Mouse (Mus musculus) MEL (cell line): Measurements from ENCODE around the gene Tigd4. TPM values are rescaled to one million over a fixed set of nuclear protein-coding genes. Genes with fewer than 3 reads are reported as not detected.

ENCODE experiments used
- DNase-seq: peaks from one replicate; pipeline ENCODE4 v3.0.0; 2011; ENCODE audit warnings: low read depth, low spot score
- H3K27ac ChIP-seq: 2 replicates; pipeline ENCODE4 v1.5.1; 2012; ENCODE audit warnings: low read depth, mild to moderate bottlenecking, control low read depth, low read length, moderate library complexity; ENCODE audit not compliant: control insufficient read depth
- H3K27me3 ChIP-seq, 2 experiments: fragments of 150-350 bp in 1 of 2; sonication (generic) in 1 of 2; 2 replicates each; pipeline ENCODE4 v1.6.1; 2012; ENCODE audit warnings: low read length in 2 of 2, mild to moderate bottlenecking in 2 of 2, improper control_type of control experiment in 1 of 2, moderate library complexity in 1 of 2; ENCODE audit not compliant: insufficient read depth in 2 of 2, control insufficient read depth in 1 of 2
- H3K36me3 ChIP-seq, 2 experiments: 2 replicates each; pipeline ENCODE4 v1.6.1; 2012 to 2014; ENCODE audit warnings: low read length in 2 of 2, improper control_type of control experiment in 1 of 2, inconsistent platforms in 1 of 2, mild to moderate bottlenecking in 1 of 2; ENCODE audit not compliant: insufficient read depth in 2 of 2, control insufficient read depth in 1 of 2
- H3K4me1 ChIP-seq, 2 experiments: fragments of 150-350 bp in 1 of 2; sonication (generic) in 1 of 2; 2 replicates each; pipeline ENCODE4 v1.6.1; 2012; ENCODE audit warnings: low read length in 2 of 2, improper control_type of control experiment in 1 of 2, mild to moderate bottlenecking in 1 of 2; ENCODE audit not compliant: insufficient read depth in 2 of 2, control insufficient read depth in 1 of 2
- H3K4me3 ChIP-seq, 2 experiments: fragments of 150-350 bp in 1 of 2; sonication (generic) in 1 of 2; 2 replicates each; pipeline ENCODE4 v1.5.1; 2012; ENCODE audit warnings: low read depth in 2 of 2, low read length in 2 of 2, mild to moderate bottlenecking in 2 of 2, moderate library complexity in 2 of 2, control low read depth in 1 of 2, improper control_type of control experiment in 1 of 2; ENCODE audit not compliant: control insufficient read depth in 1 of 2, insufficient read depth in 1 of 2
- H3K79me2 ChIP-seq: 2 replicates; pipeline ENCODE4 v1.6.1; 2012; ENCODE audit warnings: mild to moderate bottlenecking, low read length, moderate library complexity; ENCODE audit not compliant: control insufficient read depth, poor library complexity, insufficient read depth
- H3K9ac ChIP-seq: 2 replicates; pipeline ENCODE4 v1.6.1; 2012; ENCODE audit warnings: low read depth, mild to moderate bottlenecking, control low read depth, low read length, moderate library complexity; ENCODE audit not compliant: control insufficient read depth, poor library complexity, severe bottlenecking
- H3K9me3 ChIP-seq: fragments of 150-350 bp; sonication (generic); replicated peaks from 2 replicates; pipeline ENCODE4 v1.6.1; 2012; ENCODE audit warnings: mild to moderate bottlenecking, low read length, improper control_type of control experiment, moderate library complexity; ENCODE audit not compliant: insufficient read depth
- BHLHE40 ChIP-seq: IDR thresholded peaks from 2 replicates; pipeline ENCODE4 v1.6.1; 2012; ENCODE audit warnings: low read depth, mild to moderate bottlenecking, inconsistent platforms, low read length, improper control_type of control experiment, borderline replicate concordance
- CTCF ChIP-seq, 3 experiments: IDR thresholded peaks in 2 of 3; conservative IDR thresholded peaks in 1 of 3; 2 replicates each; pipeline ENCODE4 v1.5.1; 2011 to 2012; ENCODE audit warnings: low read length in 3 of 3, low read depth in 2 of 3, mild to moderate bottlenecking in 2 of 3, improper control_type of control experiment in 1 of 3, inconsistent platforms in 1 of 3, mixed read lengths in 1 of 3, moderate library complexity in 1 of 3; ENCODE audit not compliant: control insufficient read depth in 1 of 3, insufficient read depth in 1 of 3, poor library complexity in 1 of 3, severe bottlenecking in 1 of 3
- EP300 ChIP-seq, 2 experiments: IDR thresholded peaks; 2 replicates each; pipeline ENCODE4 v1.6.1; 2011; ENCODE audit warnings: improper control_type of control experiment in 2 of 2, low read length in 2 of 2, low read depth in 1 of 2, mild to moderate bottlenecking in 1 of 2
- MAX ChIP-seq: IDR thresholded peaks from 2 replicates; pipeline ENCODE4 v1.6.1; 2011; ENCODE audit warnings: low read length, improper control_type of control experiment
- MAZ ChIP-seq: IDR thresholded peaks from 2 replicates; pipeline ENCODE4 v1.6.1; 2012; ENCODE audit warnings: low read depth, mild to moderate bottlenecking, inconsistent platforms, low read length, improper control_type of control experiment
- MYC ChIP-seq: IDR thresholded peaks from 2 replicates; pipeline ENCODE4 v1.6.1; 2011; ENCODE audit warnings: low read depth, mild to moderate bottlenecking, low read length, improper control_type of control experiment, moderate library complexity
- NELFE ChIP-seq: IDR thresholded peaks from 2 replicates; pipeline ENCODE4 v1.6.1; 2011; ENCODE audit warnings: low read depth, low read length, improper control_type of control experiment
- NRF1 ChIP-seq: IDR thresholded peaks from 2 replicates; pipeline ENCODE4 v1.6.1; 2014; ENCODE audit warnings: low read depth, mild to moderate bottlenecking, inconsistent platforms, low read length, improper control_type of control experiment, moderate library complexity; ENCODE audit not compliant: poor library complexity, insufficient read depth, severe bottlenecking
- POLR2A ChIP-seq, 2 experiments: IDR thresholded peaks; 2 replicates each; pipeline ENCODE4 v1.6.1; 2011 to 2012; ENCODE audit warnings: low read length in 2 of 2, mild to moderate bottlenecking in 2 of 2, control low read depth in 1 of 2, improper control_type of control experiment in 1 of 2, low read depth in 1 of 2, moderate library complexity in 1 of 2; ENCODE audit not compliant: control insufficient read depth in 1 of 2, insufficient read depth in 1 of 2, poor library complexity in 1 of 2
- POLR2AphosphoS2 ChIP-seq: IDR thresholded peaks from 2 replicates; pipeline ENCODE4 v1.6.1; 2011; ENCODE audit warnings: low read length, improper control_type of control experiment
- SIN3A ChIP-seq: IDR thresholded peaks from 2 replicates; pipeline ENCODE4 v1.6.1; 2012; ENCODE audit warnings: low read length, improper control_type of control experiment, inconsistent platforms
- TBP ChIP-seq: IDR thresholded peaks from 2 replicates; pipeline ENCODE4 v1.8.0; 2011; ENCODE audit warnings: low read depth, low read length, improper control_type of control experiment
- TCF12 ChIP-seq: IDR thresholded peaks from 2 replicates; pipeline ENCODE4 v1.6.1; 2014; ENCODE audit warnings: low read depth, mild to moderate bottlenecking, inconsistent platforms, low read length, improper control_type of control experiment, moderate library complexity
- USF1 ChIP-seq: IDR thresholded peaks from 2 replicates; pipeline ENCODE4 v1.6.1; 2014; ENCODE audit warnings: low read depth, mild to moderate bottlenecking, inconsistent platforms, low read length, improper control_type of control experiment, moderate library complexity
- USF2 ChIP-seq, 2 experiments: IDR thresholded peaks; 2 replicates each; pipeline ENCODE4 v1.6.1; 2011 to 2012; ENCODE audit warnings: improper control_type of control experiment in 2 of 2, low read length in 2 of 2, borderline replicate concordance in 1 of 2, inconsistent platforms in 1 of 2, low read depth in 1 of 2, mild to moderate bottlenecking in 1 of 2; ENCODE audit not compliant: insufficient read depth in 1 of 2
- ZC3H11A ChIP-seq: IDR thresholded peaks from 2 replicates; pipeline ENCODE4 v1.6.1; 2012; ENCODE audit warnings: low read depth, mild to moderate bottlenecking, inconsistent platforms, low read length, improper control_type of control experiment
- ZKSCAN1 ChIP-seq: IDR thresholded peaks from 2 replicates; pipeline ENCODE4 v1.6.1; 2012; ENCODE audit warnings: low read depth, mild to moderate bottlenecking, inconsistent platforms, low read length, improper control_type of control experiment, moderate library complexity
- ZMIZ1 ChIP-seq: IDR thresholded peaks from 2 replicates; pipeline ENCODE4 v1.6.1; 2012; ENCODE audit warnings: low read depth, mild to moderate bottlenecking, inconsistent platforms, low read length, improper control_type of control experiment, moderate library complexity
- ZNF384 ChIP-seq: IDR thresholded peaks from 2 replicates; pipeline ENCODE4 v1.6.1; 2012; ENCODE audit warnings: low read depth, mild to moderate bottlenecking, inconsistent platforms, low read length, improper control_type of control experiment
- polyA plus RNA-seq, 2 experiments: library from polyadenylated mRNA; stranded (reverse) in 1 of 2; unstranded in 1 of 2; fragments of >175 nt in 1 of 2; fragments of >200 nt in 1 of 2; gene quantifications; 2 replicates each; pipeline versions ENCODE4 v1.2.1 to v1.2.4; 2012; ENCODE audit warnings: low replicate concordance in 2 of 2, low read depth in 1 of 2; ENCODE audit not compliant: insufficient read length in 2 of 2, insufficient read depth in 1 of 2, missing spikeins in 1 of 2
- total RNA-seq: library from RNA; depleted of rRNA; stranded (reverse); fragments of 300-350 nt; gene quantifications from 2 replicates; pipeline ENCODE4 v1.2.3, GENCODE M21; 2012; rRNA removed

Gene Tigd4
- total and polyA plus RNA-seq, 3 experiments: not detected

GRCm38 (mm10) chr3:84646007-84646290, 52.6 kb downstream of the Tigd4 start:
- Histone ChIP-seq H3K9me3 (no peaks in the 10 kb centered on the region), H3K9ac (no peak overlapping the region), H3K4me1 (peaks cover 0 to 10% of the 10 kb centered on the region in 2 experiments; a peak in 2 of 4 replicates), H3K4me3 (no peak overlapping the region), H3K36me3 (no peaks in the 10 kb centered on the region; a peak in 2 of 4 replicates), H3K27ac (no peak overlapping the region), H3K79me2 (no peaks in the 10 kb centered on the region), H3K27me3 (no peaks in the 10 kb centered on the region)
- TF ChIP-seq ZKSCAN1: no peak
- TF ChIP-seq NRF1: no peak
- no peak for TF ChIP-seq ZC3H11A
- no peak for TF ChIP-seq USF2 (IDR thresholded peaks at IDR 0.05; ENCODE audit: borderline replicate concordance in 1 of 2, insufficient read depth in 1 of 2, low read depth in 1 of 2, low read length in 2 of 2)
- TF ChIP-seq NELFE: no peak
- no peak for TF ChIP-seq EP300 (IDR thresholded peaks at IDR 0.05; ENCODE audit: low read depth in 1 of 2, low read length in 2 of 2)
- TF ChIP-seq MYC: no peak
- no peak for TF ChIP-seq BHLHE40
- TF ChIP-seq CTCF (IDR thresholded peaks at IDR 0.05 in 2 of 3, conservative IDR thresholded peaks at IDR 0.05 in 1 of 3; ENCODE audit: control insufficient read depth in 1 of 3, insufficient read depth in 1 of 3, low read depth in 2 of 3, low read length in 3 of 3, poor library complexity in 1 of 3, severe bottlenecking in 1 of 3): no peak
- no peak for TF ChIP-seq MAX
- no peak for TF ChIP-seq USF1
- TF ChIP-seq POLR2AphosphoS2: no peak
- TF ChIP-seq SIN3A: no peak
- no peak for TF ChIP-seq ZMIZ1
- no peak for DNase-seq

DNA sequence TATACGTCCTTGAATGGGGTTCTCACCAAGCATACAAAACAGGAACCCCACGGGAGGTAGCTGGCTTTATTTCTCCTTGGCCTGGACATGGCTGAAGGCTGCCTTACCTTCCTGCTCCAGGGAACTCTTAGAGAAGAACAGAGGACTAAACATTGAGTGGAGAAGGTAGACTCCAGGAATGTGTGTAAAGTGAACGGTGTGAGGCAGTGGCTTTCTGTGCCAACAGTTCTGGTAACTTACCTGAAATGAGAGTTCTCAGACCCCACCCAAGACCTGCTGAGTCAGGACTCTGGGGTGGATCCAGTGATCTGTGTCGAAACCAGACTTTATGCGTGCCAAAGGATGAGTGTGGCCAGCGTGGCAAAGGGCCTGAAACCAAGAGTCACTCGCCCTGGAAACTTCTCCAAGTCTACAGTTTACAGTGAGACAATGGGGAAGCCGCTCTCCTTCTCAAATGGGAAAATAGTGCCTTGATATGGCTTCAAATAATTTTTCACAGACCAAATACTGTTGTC, 53.0 kb downstream of the Tigd4 start:
- no peak overlapping the region for H3K27ac ChIP-seq
- H3K4me1 ChIP-seq: peaks cover 0 to 10% of the 10 kb centered on the region in 2 experiments; a peak in 2 of 4 replicates
- no peaks in the 10 kb centered on the region for H3K27me3 ChIP-seq
- no peak for DNase-seq
- H3K79me2 ChIP-seq: no peaks in the 10 kb centered on the region
- H3K4me3 ChIP-seq: no peak overlapping the region
- TF ChIP-seq TCF12 (no peak), POLR2A (IDR thresholded peaks at IDR 0.05; ENCODE audit: control insufficient read depth in 1 of 2, insufficient read depth in 1 of 2, low read depth in 1 of 2, low read length in 2 of 2, poor library complexity in 1 of 2) (no peak), MAZ (no peak), TBP (no peak), EP300 (IDR thresholded peaks at IDR 0.05; ENCODE audit: low read depth in 1 of 2, low read length in 2 of 2) (no peak), ZNF384 (no peak), BHLHE40 (no peak)
- no peak overlapping the region for H3K9ac ChIP-seq
- no peaks in the 10 kb centered on the region; a peak in 2 of 4 replicates for H3K36me3 ChIP-seq
- no peaks in the 10 kb centered on the region for H3K9me3 ChIP-seq

Other genes starting within 250 kb of the Tigd4 start
- 0.42 and 0.54 TPM in 2 replicates for gene Fhdc1, start 113.1 kb upstream of the Tigd4 start, total RNA-seq
- gene Fhdc1, start 113.1 kb upstream of the Tigd4 start, polyA plus RNA-seq: 1 to 10 TPM in 1 of 2 experiments, not detected in 1; 2.0 TPM
- gene Arfip1, start 10.9 kb upstream of the Tigd4 start, total RNA-seq: 12.5 and 14.8 TPM in 2 replicates
- 10 to 100 TPM in 1 of 2 experiments, not detected in 1; 15.4 TPM for gene Arfip1, start 10.9 kb upstream of the Tigd4 start, polyA plus RNA-seq
- 0.03 and 0.12 TPM in 2 replicates for gene Tmem154, start 72.6 kb downstream of the Tigd4 start, total RNA-seq
- under 1 TPM in 1 of 2 experiments, not detected in 1; 0.10 TPM for gene Tmem154, start 72.6 kb downstream of the Tigd4 start, polyA plus RNA-seq
- 13.9 and 14.5 TPM in 2 replicates for gene Fbxw7, start 221.7 kb downstream of the Tigd4 start, total RNA-seq
- gene Fbxw7, start 221.7 kb downstream of the Tigd4 start, polyA plus RNA-seq: 10 to 100 TPM in 1 of 2 experiments, not detected in 1; 11.8 TPM